Mouse (Mus musculus) hindbrain, embryonic 11.5 days (tissue): ENCODE measurements around the gene Ppp5c. TPM values are rescaled to one million over a fixed set of nuclear protein-coding genes. Genes with fewer than 3 reads are reported as not detected.
A peak's percentile ranks its signal among the peaks of the same experiment; 100 is the strongest.

ENCODE experiments used
- ATAC-seq: fragments of 200-750 bp; cut with Nextera tagmentation; 2 replicates; pipeline ENCODE4 v1.8.0; 2017; ENCODE audit warnings: mild to moderate bottlenecking, moderate TSS enrichment, moderate library complexity; ENCODE audit not compliant: low FRiP score
- DNase-seq: peaks from one replicate; pipeline ENCODE4 v3.0.0-alpha.2; 2015; ENCODE audit warnings: low spot score
- H3K27ac ChIP-seq: fragments of 300-500 bp; sonication (generic); 2 replicates; pipeline ENCODE4 v1.5.1; 2014; ENCODE audit warnings: mild to moderate bottlenecking, low read depth, low read length
- H3K27me3 ChIP-seq: fragments of 300-500 bp; sonication (generic); 2 replicates; pipeline ENCODE4 v1.6.1; 2014; ENCODE audit warnings: mild to moderate bottlenecking, low read length, moderate library complexity, mixed read lengths; ENCODE audit not compliant: control insufficient read depth, insufficient read depth
- H3K36me3 ChIP-seq: fragments of 300-500 bp; sonication (generic); 2 replicates; pipeline ENCODE4 v1.6.1; 2014; ENCODE audit warnings: mild to moderate bottlenecking, low read length, moderate library complexity, mixed read lengths; ENCODE audit not compliant: control insufficient read depth, insufficient read depth
- H3K4me1 ChIP-seq: fragments of 300-500 bp; sonication (generic); replicated peaks from 2 replicates; pipeline ENCODE4 v1.6.1; 2014; ENCODE audit warnings: low read length, mixed read lengths; ENCODE audit not compliant: control insufficient read depth, insufficient read depth
- H3K4me2 ChIP-seq: fragments of 300-500 bp; sonication (generic); replicated peaks from 2 replicates; pipeline ENCODE4 v1.6.1; 2014; ENCODE audit warnings: mild to moderate bottlenecking, low read depth, low read length
- H3K4me3 ChIP-seq: fragments of 300-500 bp; sonication (generic); 2 replicates; pipeline ENCODE4 v1.5.1; 2014; ENCODE audit warnings: low read depth, low read length
- H3K9ac ChIP-seq: fragments of 300-500 bp; sonication (generic); 2 replicates; pipeline ENCODE4 v1.6.1; 2014; ENCODE audit warnings: low read depth, low read length
- H3K9me3 ChIP-seq: fragments of 300-500 bp; sonication (generic); 2 replicates; pipeline ENCODE4 v1.6.1; 2016; ENCODE audit warnings: low read length; ENCODE audit not compliant: control insufficient read depth
- WGBS: fragments of 180-500 bp; shearing (Covaris S2); extraction: QIAGEN DNeasy Blood & Tissue Kit; methylation state at CpG from one replicate; pipeline ENCODE4 v1.1.7; 2014; 5-methylcytosine and 5-hydroxymethylcytosine counted together
- polyA plus RNA-seq: library from polyadenylated mRNA; unstranded; fragments of >200 nt; fragmentation: Nextera tagmentation; extraction: Ambion mirVana; gene quantifications from 2 replicates; pipeline ENCODE4 v1.2.1, GENCODE M21; 2014

Ppp5c gene
- polyA plus RNA-seq, 1 experiment from 2014 or later: 96.9 TPM

DNA sequence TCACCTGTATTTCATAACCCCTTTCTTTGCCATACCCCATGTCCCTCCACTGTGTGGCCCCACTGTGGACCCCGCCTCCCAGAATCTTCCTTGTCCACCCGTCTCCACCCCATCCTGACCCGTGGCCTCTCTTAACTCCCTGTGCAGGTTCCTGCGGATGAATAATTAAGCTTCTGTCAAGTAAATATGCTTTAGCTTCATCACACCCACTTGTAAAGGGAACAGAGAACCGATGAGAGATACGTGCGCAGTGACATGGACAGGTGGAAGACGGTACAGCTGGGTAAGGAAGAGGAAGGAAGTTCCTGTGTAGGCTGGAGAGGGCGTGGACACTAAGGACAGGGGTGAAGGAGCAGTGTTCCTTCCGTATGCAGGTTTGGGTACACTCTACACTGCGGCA, 35.1 kb upstream of the Ppp5c start:
- DNase-seq (no peak), ATAC-seq (peak; percentile 41; the same call in 1 of the 2 replicates)
- Histone ChIP-seq H3K4me2 (peak overlapping the region; percentile 58), H3K27me3 (peaks cover 7% of the 10 kb centered on the region), H3K27ac (no peak overlapping the region), H3K4me3 (peak overlapping the region; percentile 27), H3K4me1 (peaks cover 5% of the 10 kb centered on the region; the same call in 1 of the 2 replicates), H3K9ac (peak overlapping the region; percentile 28; the same call in 1 of the 2 replicates), H3K36me3 (no peaks in the 10 kb centered on the region), H3K9me3 (no peaks in the 10 kb centered on the region)
- 22% methylated on average over 11 of the region's 11 CpGs for WGBS

- peaks cover 7% of the 10 kb centered on the region; the same call in 1 of the 2 replicates for H3K4me1 ChIP-seq
- no peaks in the 10 kb centered on the region for H3K9me3 ChIP-seq
- under 1% methylated on average over 15 of the region's 15 CpGs for WGBS
- no peaks in the 10 kb centered on the region for H3K36me3 ChIP-seq
- H3K4me2 ChIP-seq: peak within 1 kb of the TSS; percentile 58
- peak; percentile 80 for DNase-seq
- H3K27me3 ChIP-seq: peaks cover 7% of the 10 kb centered on the region
- H3K27ac ChIP-seq: no peak within 1 kb of the TSS
- peak within 1 kb of the TSS; percentile 28; the same call in 1 of the 2 replicates for H3K9ac ChIP-seq
- H3K4me3 ChIP-seq: peak within 1 kb of the TSS; percentile 27
- ATAC-seq: peak; percentile 87
These were observed 34.7 kb upstream of the Ppp5c start, which contains the start of gene Hif3a for GRCm38 (mm10) chr7:17062389-17062788. Gene Hif3a (minus strand): TSS chr7:17062427.

GRCm38 (mm10) chr7:17060782-17061605, 33.3 kb upstream of the Ppp5c start:
- no peak overlapping the region for H3K4me2 ChIP-seq
- H3K9ac ChIP-seq: no peak overlapping the region
- 81% methylated on average over 22 of the region's 22 CpGs for WGBS

DNA sequence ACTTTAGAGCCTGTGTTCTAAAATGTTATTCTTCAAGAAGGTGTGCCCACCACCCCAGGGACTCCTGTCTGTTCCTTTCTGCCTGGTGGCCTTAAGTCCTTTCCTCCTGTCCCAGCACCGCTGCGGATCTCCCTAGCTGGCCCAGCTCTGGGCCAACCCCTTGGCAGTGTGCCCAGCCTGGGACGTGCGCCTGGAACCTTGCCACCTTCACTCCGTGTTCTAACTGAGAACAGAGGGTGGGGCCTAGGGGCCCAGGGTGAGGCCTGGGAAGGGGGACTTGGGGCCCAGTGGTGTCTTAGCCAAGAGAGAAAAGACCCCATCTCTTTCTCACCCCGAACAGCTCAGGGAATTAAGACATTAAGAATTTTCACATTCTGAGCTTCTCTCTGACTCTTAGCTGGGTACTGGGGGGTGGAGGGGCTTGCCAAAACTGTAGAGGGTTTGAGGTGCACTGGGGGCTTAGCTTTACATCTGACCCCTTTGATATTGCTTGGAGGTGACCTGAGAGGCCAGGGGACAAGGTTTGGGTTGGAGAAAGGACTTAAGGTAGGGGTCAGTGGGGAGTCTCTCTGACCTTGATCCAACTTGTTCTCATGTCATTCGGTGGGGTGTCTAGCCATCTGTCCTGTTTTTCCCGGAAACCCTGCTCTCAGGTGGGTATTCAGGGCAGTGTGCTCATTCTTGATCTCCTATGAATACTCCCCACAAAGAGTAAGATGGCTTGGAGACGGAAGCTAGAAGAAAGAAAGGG, 32.5 kb upstream of the Ppp5c start:
- Histone ChIP-seq H3K27ac (no peak overlapping the region), H3K36me3 (no peaks in the 10 kb centered on the region), H3K4me3 (no peak overlapping the region), H3K4me1 (peaks cover 14% of the 10 kb centered on the region; the same call in 1 of the 2 replicates), H3K27me3 (peaks cover 10% of the 10 kb centered on the region), H3K4me2 (no peak overlapping the region), H3K9ac (no peak overlapping the region), H3K9me3 (no peaks in the 10 kb centered on the region)
- 69% methylated on average over 9 of the region's 9 CpGs for WGBS
- ATAC-seq: no peak
- no peak for DNase-seq

More at GRCm38 (mm10) chr7:17060782-17061605, 33.3 kb upstream of the Ppp5c start:
- Histone ChIP-seq H3K36me3 (no peaks in the 10 kb centered on the region), H3K27me3 (peaks cover 9% of the 10 kb centered on the region), H3K9me3 (no peaks in the 10 kb centered on the region), H3K4me3 (no peak overlapping the region), H3K27ac (no peak overlapping the region), H3K4me1 (peaks cover 12% of the 10 kb centered on the region; the same call in 1 of the 2 replicates)
- no peak for DNase-seq
- ATAC-seq: no peak

GRCm38 (mm10) chr7:17059463-17059844, 31.7 kb upstream of the Ppp5c start:
- Histone ChIP-seq H3K4me2 (no peak overlapping the region), H3K4me1 (peaks cover 14% of the 10 kb centered on the region; the same call in 1 of the 2 replicates), H3K9ac (no peak overlapping the region), H3K4me3 (no peak overlapping the region), H3K27ac (no peak overlapping the region), H3K9me3 (no peaks in the 10 kb centered on the region), H3K36me3 (no peaks in the 10 kb centered on the region), H3K27me3 (peaks cover 10% of the 10 kb centered on the region)
- WGBS: 89% methylated on average over 3 of the region's 3 CpGs
- DNase-seq: no peak
- ATAC-seq: no peak

GRCm38 (mm10) chr7:17058816-17059462, 31.2 kb upstream of the Ppp5c start:
- DNase-seq (peak; percentile 37), ATAC-seq (no peak; the same call in 1 of the 2 replicates)
- H3K36me3 ChIP-seq: no peaks in the 10 kb centered on the region
- H3K9me3 ChIP-seq: no peaks in the 10 kb centered on the region
- H3K4me1 ChIP-seq: peaks cover 14% of the 10 kb centered on the region; the same call in 1 of the 2 replicates
- H3K27me3 ChIP-seq: peaks cover 10% of the 10 kb centered on the region
- H3K4me2 ChIP-seq: no peak overlapping the region
- H3K4me3 ChIP-seq: no peak overlapping the region
- peak overlapping the region; percentile 51; the same call in 1 of the 2 replicates for H3K27ac ChIP-seq
- no peak overlapping the region for H3K9ac ChIP-seq
- 68% methylated on average over 8 of the region's 8 CpGs for WGBS

DNA sequence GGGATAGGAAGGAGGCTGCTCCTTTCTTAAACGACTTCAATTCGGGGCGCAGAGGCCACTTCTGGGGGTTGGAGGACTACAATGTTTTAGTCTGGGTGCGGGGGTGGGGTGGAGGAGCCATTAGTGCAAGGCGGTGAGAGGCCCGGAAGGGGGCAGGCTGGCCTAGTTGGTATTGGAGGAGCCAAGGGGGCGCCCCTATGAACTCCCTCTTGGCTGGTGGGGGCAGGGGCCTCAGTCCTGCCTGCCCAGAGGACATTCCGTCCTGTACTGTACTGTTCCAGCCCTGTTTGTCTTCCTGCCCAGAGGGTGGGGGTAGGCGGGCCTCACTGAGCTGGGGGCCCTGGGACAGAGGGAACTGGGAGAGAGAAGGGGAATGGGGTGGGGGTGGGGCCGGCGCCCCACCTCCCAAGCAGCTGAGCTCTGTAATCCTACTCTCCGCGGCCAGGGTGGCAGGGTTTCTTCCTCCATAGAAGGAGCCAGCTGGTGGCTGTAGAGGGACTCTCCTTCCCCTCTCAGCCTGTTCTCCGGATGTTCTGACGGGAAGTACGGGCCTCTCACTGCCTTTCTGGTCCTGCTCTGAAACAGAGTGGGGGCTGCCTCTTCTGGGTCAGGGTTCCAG, 30.5 kb upstream of the Ppp5c start:
- peaks cover 14% of the 10 kb centered on the region; the same call in 1 of the 2 replicates for H3K4me1 ChIP-seq

More for the DNA sequence above, 30.5 kb upstream of the Ppp5c start:
- ATAC-seq (peak; percentile 41), DNase-seq (peak; percentile 56)
- H3K36me3 ChIP-seq: no peaks in the 10 kb centered on the region
- H3K4me2 ChIP-seq: peak overlapping the region; percentile 19; the same call in 1 of the 2 replicates
- peaks cover 10% of the 10 kb centered on the region for H3K27me3 ChIP-seq
- WGBS: 4% methylated on average over 15 of the region's 16 CpGs
- H3K9ac ChIP-seq: no peak overlapping the region
- peak overlapping the region; percentile 51; the same call in 1 of the 2 replicates for H3K27ac ChIP-seq
- no peak overlapping the region for H3K4me3 ChIP-seq
- H3K9me3 ChIP-seq: no peaks in the 10 kb centered on the region
